ENCODE assay signal across 12 mouse cellular contexts in genomic region chr4:141572668-141573358, GRCm38 (mm10). TPM values are rescaled to one million over a fixed set of nuclear protein-coding genes. Genes with fewer than 3 reads are reported as not detected.
DNase-seq lines count a peak whose midpoint lies in the region; ATAC-seq lines count a peak whose summit lies in the region.
"Had no signal": no experiment of that assay in that cellular context is flagged by ENCODE, and none has a peak within 500 bp of the region (broad histone marks: within the 10 kb centered on the region; RNA-seq: fewer than 3 reads in every experiment).

No protein-coding gene starts in this region.

- H3K27ac ChIP-seq in heart, embryonic 10.5 days = peak overlapping the region; percentile 16; the same call in 1 of the 2 replicates

- DNase-seq in heart, embryonic 10.5 days (ENCODE audit: low spot score) = no peak
- no peak for DNase-seq in heart, postnatal 4 days
- DNase-seq in 416B (ENCODE audit: low read depth) = peak; percentile 72
- peak; percentile 67 for DNase-seq in lung, postnatal 25 days (ENCODE audit: low spot score)
- no peak for DNase-seq in layer of hippocampus, postnatal 14 days (ENCODE audit: low spot score in 2 of 2)
- DNase-seq in layer of hippocampus, postnatal 25 days (ENCODE audit: extremely low spot score in 1 of 2, low spot score in 1 of 2) = no peak
- no peak for DNase-seq in adrenal gland, postnatal 25 days
- DNase-seq: cerebellum, postnatal 25 days; forebrain, postnatal 0 days had no signal

- H3K27me3 ChIP-seq in heart, embryonic 10.5 days (ENCODE audit: insufficient read depth, poor library complexity, severe bottlenecking) = no peaks in the 10 kb centered on the region

- peak; percentile 46 for ATAC-seq in granulocyte monocyte progenitor cell, adult 5-6 weeks (replicated peaks; ENCODE audit: poor library complexity, severe bottlenecking)
- ATAC-seq: CD4-positive, CD25-positive, alpha-beta regulatory T cell, adult 4 months; forebrain, postnatal 0 days; hindbrain, embryonic 16.5 days had no signal

- H3K9me3 ChIP-seq in heart, embryonic 10.5 days = no peaks in the 10 kb centered on the region

- no peak overlapping the region for H3K4me3 ChIP-seq in heart, embryonic 10.5 days

- H3K36me3 ChIP-seq in heart, embryonic 10.5 days = peaks cover 15% of the 10 kb centered on the region

- H3K4me1 ChIP-seq in heart, embryonic 10.5 days = peaks cover 32% of the 10 kb centered on the region

- 74% methylated on average over 7 of the region's 7 CpGs for WGBS in heart, embryonic 10.5 days

RNA-seq across cellular contexts. Expression of gene Fblim1, which starts 33.1 kb away (rescaled TPM):
- polyA plus RNA-seq in heart, embryonic 10.5 days (2016; fragmentation: Nextera tagmentation; extraction: Ambion mirVana) = 61.9 and 62.7 TPM in 2 replicates
- total RNA-seq in heart, postnatal 4 days (2021) = 100 to 1,000 TPM; 122 to 145 TPM
- total RNA-seq in granulocyte monocyte progenitor cell, adult 5-6 weeks (2014; fragmentation: Nextera tagmentation) = 0.11 and 0.36 TPM in 2 replicates
- not detected in 2 replicates for total RNA-seq in granulocyte monocyte progenitor cell, adult 5-6 weeks (2017)
- 1 to 10 TPM; 2.4 TPM for total RNA-seq in layer of hippocampus, postnatal 14 days (2021)
- 1 to 10 TPM; 1.3 to 1.5 TPM for total RNA-seq in layer of hippocampus, postnatal 25 days (2021)
- total RNA-seq in adrenal gland, postnatal 25 days (2021) = 9.5 and 12.7 TPM in 2 replicates

RNA-seq across cellular contexts. Expression of gene Spen, which starts 34.4 kb away (rescaled TPM):
- polyA plus RNA-seq in heart, embryonic 10.5 days (2016; fragmentation: Nextera tagmentation; extraction: Ambion mirVana) = 6.0 and 8.4 TPM in 2 replicates
- total RNA-seq in heart, postnatal 4 days (2021) = 10 to 100 TPM; 33.7 to 34.9 TPM
- 37.8 TPM in 2 replicates for total RNA-seq in granulocyte monocyte progenitor cell, adult 5-6 weeks (2014; fragmentation: Nextera tagmentation)
- total RNA-seq in granulocyte monocyte progenitor cell, adult 5-6 weeks (2017) = 21.4 and 25.5 TPM in 2 replicates
- total RNA-seq in layer of hippocampus, postnatal 14 days (2021) = 10 to 100 TPM; 59.3 to 60.0 TPM
- total RNA-seq in layer of hippocampus, postnatal 25 days (2021) = 10 to 100 TPM; 51.6 to 67.6 TPM
- 70.0 and 79.4 TPM in 2 replicates for total RNA-seq in adrenal gland, postnatal 25 days (2021)

RNA-seq across cellular contexts. Expression of gene Tmem82, which starts 45.6 kb away (rescaled TPM):
- 0.96 and 2.4 TPM in 2 replicates for polyA plus RNA-seq in heart, embryonic 10.5 days (2016; fragmentation: Nextera tagmentation; extraction: Ambion mirVana)
- total RNA-seq in heart, postnatal 4 days (2021) = 1 to 10 TPM; 3.1 to 3.2 TPM
- 1.7 and 3.8 TPM in 2 replicates for total RNA-seq in granulocyte monocyte progenitor cell, adult 5-6 weeks (2014; fragmentation: Nextera tagmentation)
- total RNA-seq in granulocyte monocyte progenitor cell, adult 5-6 weeks (2017) = 0.72 TPM in 1 of 2 replicates, not detected in the other
- 1 to 10 TPM in 1 of 2 experiments, under 1 TPM in 1; 0.35 to 1.6 TPM for total RNA-seq in layer of hippocampus, postnatal 14 days (2021)
- total RNA-seq in layer of hippocampus, postnatal 25 days (2021) = under 1 TPM; 0.44 to 0.45 TPM
- 0.64 and 2.0 TPM in 2 replicates for total RNA-seq in adrenal gland, postnatal 25 days (2021)
- polyA plus RNA-seq: CD4-positive, CD25-positive, alpha-beta regulatory T cell, adult 4 months had no signal

RNA-seq across cellular contexts. Expression of gene Slc25a34, which starts 50.8 kb away (rescaled TPM):
- 0.20 and 0.34 TPM in 2 replicates for polyA plus RNA-seq in heart, embryonic 10.5 days (2016; fragmentation: Nextera tagmentation; extraction: Ambion mirVana)
- total RNA-seq in heart, postnatal 4 days (2021) = 10 to 100 TPM; 32.5 to 33.6 TPM
- total RNA-seq in granulocyte monocyte progenitor cell, adult 5-6 weeks (2014; fragmentation: Nextera tagmentation) = not detected in 2 replicates
- total RNA-seq in granulocyte monocyte progenitor cell, adult 5-6 weeks (2017) = not detected in 2 replicates
- 1 to 10 TPM; 2.2 to 3.6 TPM for total RNA-seq in layer of hippocampus, postnatal 14 days (2021)
- 1 to 10 TPM; 1.8 to 3.2 TPM for total RNA-seq in layer of hippocampus, postnatal 25 days (2021)
- 2.7 TPM in 2 replicates for total RNA-seq in adrenal gland, postnatal 25 days (2021)
- polyA plus RNA-seq: CD4-positive, CD25-positive, alpha-beta regulatory T cell, adult 4 months had no signal

Comparison
In these comparisons a context has a peak if more than half of its experiments do, and no peak if none do; other contexts are left out.
1. DNase-seq: peak in 416B (single experiment) and lung, postnatal 25 days (single experiment); none in heart, embryonic 10.5 days (single experiment), heart, postnatal 4 days (single experiment), layer of hippocampus, postnatal 14 days (0 of 2), layer of hippocampus, postnatal 25 days (0 of 2) and adrenal gland, postnatal 25 days (single experiment).